Mouse (Mus musculus): ENCODE measurements around the gene 2310034C09Rik. TPM values are rescaled to one million over a fixed set of nuclear protein-coding genes. Genes with fewer than 3 reads are reported as not detected.

Gene 2310034C09Rik
- polyA plus RNA-seq (2014; fragmentation: Illumina TruSeq; extraction: RNeasy Lipid Tissue Mini Kit (QIAGEN cat#74804); ENCODE audit: low read depth, low replicate concordance), result not detected

DNA sequence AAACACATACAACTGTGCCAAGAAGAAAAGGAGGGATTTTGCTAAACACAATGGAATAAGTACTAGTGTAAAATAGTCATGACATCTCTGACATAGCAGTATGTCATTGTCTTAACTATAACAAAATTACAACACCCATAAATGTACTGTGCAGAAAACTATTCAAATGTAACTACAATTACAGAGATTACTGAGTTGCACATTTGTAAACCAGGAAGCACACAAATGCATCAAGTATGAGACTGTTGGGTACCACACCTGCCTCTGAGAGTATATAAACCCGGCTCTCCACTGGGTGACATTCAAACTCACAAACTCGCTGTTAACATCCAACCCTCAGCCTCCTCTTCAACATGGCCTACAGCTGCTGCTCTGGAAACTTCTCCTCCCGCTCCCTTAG lies at the start of gene 2310034C09Rik:
TSS of gene 2310034C09Rik (plus strand) at position 301 of the 400 bp plus-strand sequence.

DNA sequence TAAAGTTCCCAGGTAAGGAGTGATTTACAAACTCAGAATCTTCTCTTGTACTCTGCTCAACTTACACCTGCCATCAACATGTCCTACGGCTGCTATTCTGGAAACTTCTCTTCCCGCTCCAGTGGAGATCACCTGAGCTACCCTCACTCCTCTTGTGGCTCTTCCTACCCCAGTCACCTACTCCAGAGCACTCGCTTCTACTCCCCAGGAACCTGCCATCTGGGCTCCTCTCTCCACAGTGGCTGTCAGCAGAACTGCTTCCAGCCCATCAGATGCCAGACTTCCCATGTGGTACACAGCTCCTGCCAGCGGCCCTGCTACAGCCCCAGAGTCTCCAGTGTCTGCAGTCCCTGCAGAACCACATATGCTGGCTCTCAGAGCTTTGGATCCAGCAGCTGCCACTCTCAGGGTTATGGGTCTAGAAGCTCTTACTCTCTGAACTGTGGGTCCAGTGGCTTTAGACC lies 29.8 kb upstream of the 2310034C09Rik start, which contains the start of gene Krtap13-1:
TSS of gene Krtap13-1 (plus strand) at position 51 of the 464 bp plus-strand sequence.

DNA sequence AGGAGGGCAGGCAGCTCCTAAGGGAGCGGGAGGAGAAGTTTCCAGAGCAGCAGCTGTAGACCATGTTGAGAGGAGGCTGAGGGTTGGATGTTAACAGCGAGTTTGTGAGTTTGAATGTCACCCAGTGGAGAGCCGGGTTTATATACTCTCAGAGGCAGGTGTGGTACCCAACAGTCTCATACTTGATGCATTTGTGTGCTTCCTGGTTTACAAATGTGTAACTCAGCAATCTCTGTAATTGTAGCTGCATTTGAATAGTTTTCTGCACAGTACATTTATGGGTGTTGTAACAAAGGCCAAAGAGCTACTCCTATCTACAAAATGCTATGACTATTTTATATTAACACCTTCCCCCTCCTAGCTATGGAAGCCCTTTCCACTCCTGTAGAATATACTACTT lies 7.1 kb upstream of the 2310034C09Rik start, which contains the start of gene Krtap13:
TSS of gene Krtap13 (minus strand) at position 101 of the 400 bp plus-strand sequence.

DNA sequence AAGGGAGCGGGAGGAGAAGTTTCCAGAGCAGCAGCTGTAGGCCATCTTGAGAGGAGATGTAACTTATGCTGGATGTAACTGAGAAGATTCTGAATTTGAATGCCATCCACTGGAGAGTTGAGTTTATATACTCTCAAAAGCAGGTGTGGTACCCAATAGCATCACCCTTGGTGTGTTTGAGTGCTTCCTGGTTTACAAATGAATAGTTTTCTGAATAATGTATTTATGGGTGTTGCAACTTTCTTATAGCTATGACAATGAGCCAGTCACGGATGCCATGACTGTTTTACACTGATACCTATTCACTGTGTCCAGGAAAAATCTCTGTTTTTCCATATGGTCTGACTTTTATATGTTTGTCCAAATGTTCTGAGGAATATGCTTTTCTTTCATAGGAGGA lies 15.5 kb downstream of the 2310034C09Rik start, which contains the start of gene 2310057N15Rik:
TSS of gene 2310057N15Rik (minus strand) at position 101 of the 400 bp plus-strand sequence.

DNA sequence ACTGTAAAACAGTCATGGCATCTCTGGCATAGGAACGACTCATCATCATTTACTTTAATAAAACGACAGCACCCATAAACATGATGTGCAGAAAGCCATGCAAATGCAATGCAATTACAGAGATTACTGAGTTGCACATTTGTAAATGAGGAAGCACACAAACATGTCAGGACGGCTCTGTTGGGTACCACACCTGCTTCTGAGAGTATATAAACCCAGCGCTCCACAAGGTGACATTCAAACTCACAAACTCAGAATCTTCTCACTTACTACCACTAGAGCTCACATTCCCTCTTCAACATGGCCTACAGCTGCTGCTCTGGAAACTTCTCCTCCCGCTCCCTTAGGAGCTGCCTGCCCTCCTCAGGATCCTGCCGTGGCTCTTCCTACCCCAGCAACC lies 18.9 kb downstream of the 2310034C09Rik start, which contains the start of gene Gm5965:
TSS of gene Gm5965 (plus strand) at position 301 of the 400 bp plus-strand sequence.

Other genes with a start within 250 kb of the 2310034C09Rik start
- 1.4 TPM for gene Cldn8, start 195.7 kb upstream of the 2310034C09Rik start, polyA plus RNA-seq (2014; fragmentation: Illumina TruSeq; extraction: RNeasy Lipid Tissue Mini Kit (QIAGEN cat#74804); ENCODE audit: low read depth, low replicate concordance)
- not detected for gene Krtap24-1, start 146.6 kb upstream of the 2310034C09Rik start, polyA plus RNA-seq (2014; fragmentation: Illumina TruSeq; extraction: RNeasy Lipid Tissue Mini Kit (QIAGEN cat#74804); ENCODE audit: low read depth, low replicate concordance)
- not detected for gene 2310079G19Rik, start 131.2 kb upstream of the 2310034C09Rik start, polyA plus RNA-seq (2014; fragmentation: Illumina TruSeq; extraction: RNeasy Lipid Tissue Mini Kit (QIAGEN cat#74804); ENCODE audit: low read depth, low replicate concordance)
- gene Krtap26-1, start 111.1 kb upstream of the 2310034C09Rik start, polyA plus RNA-seq (2014; fragmentation: Illumina TruSeq; extraction: RNeasy Lipid Tissue Mini Kit (QIAGEN cat#74804); ENCODE audit: low read depth, low replicate concordance), result not detected
- gene Krtap27-1, start 87.2 kb upstream of the 2310034C09Rik start, polyA plus RNA-seq (2014; fragmentation: Illumina TruSeq; extraction: RNeasy Lipid Tissue Mini Kit (QIAGEN cat#74804); ENCODE audit: low read depth, low replicate concordance), result not detected
- gene 2310061N02Rik, start 50.9 kb upstream of the 2310034C09Rik start, polyA plus RNA-seq (2014; fragmentation: Illumina TruSeq; extraction: RNeasy Lipid Tissue Mini Kit (QIAGEN cat#74804); ENCODE audit: low read depth, low replicate concordance), result not detected
- not detected for gene Krtap13-1, start 30.0 kb upstream of the 2310034C09Rik start, polyA plus RNA-seq (2014; fragmentation: Illumina TruSeq; extraction: RNeasy Lipid Tissue Mini Kit (QIAGEN cat#74804); ENCODE audit: low read depth, low replicate concordance)
- not detected for gene Krtap13, start 7.2 kb upstream of the 2310034C09Rik start, polyA plus RNA-seq (2014; fragmentation: Illumina TruSeq; extraction: RNeasy Lipid Tissue Mini Kit (QIAGEN cat#74804); ENCODE audit: low read depth, low replicate concordance)
- not detected for gene 2310057N15Rik, start 15.4 kb downstream of the 2310034C09Rik start, polyA plus RNA-seq (2014; fragmentation: Illumina TruSeq; extraction: RNeasy Lipid Tissue Mini Kit (QIAGEN cat#74804); ENCODE audit: low read depth, low replicate concordance)
- gene Gm5965, start 19.0 kb downstream of the 2310034C09Rik start, polyA plus RNA-seq (2014; fragmentation: Illumina TruSeq; extraction: RNeasy Lipid Tissue Mini Kit (QIAGEN cat#74804); ENCODE audit: low read depth, low replicate concordance), result not detected
- not detected for gene Gm20741, start 53.4 kb downstream of the 2310034C09Rik start, polyA plus RNA-seq (2014; fragmentation: Illumina TruSeq; extraction: RNeasy Lipid Tissue Mini Kit (QIAGEN cat#74804); ENCODE audit: low read depth, low replicate concordance)
- gene Krtap15, start 61.4 kb downstream of the 2310034C09Rik start, polyA plus RNA-seq (2014; fragmentation: Illumina TruSeq; extraction: RNeasy Lipid Tissue Mini Kit (QIAGEN cat#74804); ENCODE audit: low read depth, low replicate concordance), result not detected
- gene Krtap14, start 67.3 kb downstream of the 2310034C09Rik start, polyA plus RNA-seq (2014; fragmentation: Illumina TruSeq; extraction: RNeasy Lipid Tissue Mini Kit (QIAGEN cat#74804); ENCODE audit: low read depth, low replicate concordance), result not detected
- gene Krtap19-1, start 110.6 kb downstream of the 2310034C09Rik start, polyA plus RNA-seq (2014; fragmentation: Illumina TruSeq; extraction: RNeasy Lipid Tissue Mini Kit (QIAGEN cat#74804); ENCODE audit: low read depth, low replicate concordance), result not detected
- not detected for gene Krtap19-2, start 115.4 kb downstream of the 2310034C09Rik start, polyA plus RNA-seq (2014; fragmentation: Illumina TruSeq; extraction: RNeasy Lipid Tissue Mini Kit (QIAGEN cat#74804); ENCODE audit: low read depth, low replicate concordance)
- not detected for gene Krtap19-3, start 119.2 kb downstream of the 2310034C09Rik start, polyA plus RNA-seq (2014; fragmentation: Illumina TruSeq; extraction: RNeasy Lipid Tissue Mini Kit (QIAGEN cat#74804); ENCODE audit: low read depth, low replicate concordance)
- gene Krtap19-4, start 126.2 kb downstream of the 2310034C09Rik start, polyA plus RNA-seq (2014; fragmentation: Illumina TruSeq; extraction: RNeasy Lipid Tissue Mini Kit (QIAGEN cat#74804); ENCODE audit: low read depth, low replicate concordance), result not detected
- gene Krtap19-5, start 137.6 kb downstream of the 2310034C09Rik start, polyA plus RNA-seq (2014; fragmentation: Illumina TruSeq; extraction: RNeasy Lipid Tissue Mini Kit (QIAGEN cat#74804); ENCODE audit: low read depth, low replicate concordance), result not detected
- not detected for gene Krtap19-9b, start 173.4 kb downstream of the 2310034C09Rik start, polyA plus RNA-seq (2014; fragmentation: Illumina TruSeq; extraction: RNeasy Lipid Tissue Mini Kit (QIAGEN cat#74804); ENCODE audit: low read depth, low replicate concordance)
- not detected for gene Krtap16-3, start 204.0 kb downstream of the 2310034C09Rik start, polyA plus RNA-seq (2014; fragmentation: Illumina TruSeq; extraction: RNeasy Lipid Tissue Mini Kit (QIAGEN cat#74804); ENCODE audit: low read depth, low replicate concordance)

Measured in liver, adult 10 weeks (tissue).